Mouse (Mus musculus) testis, postnatal 14 days (tissue): ENCODE results near the gene Wrap53.
"Not testable (repeated sequence)": the region's sequence is repeated elsewhere in the genome, so short reads cannot be mapped to it uniquely, and the experiment has no call there.

Experiments used
- DNase-seq: peaks from one replicate; pipeline ENCODE4 v3.0.0; 2021; ENCODE audit warnings: low spot score

Gene Wrap53

DNA sequence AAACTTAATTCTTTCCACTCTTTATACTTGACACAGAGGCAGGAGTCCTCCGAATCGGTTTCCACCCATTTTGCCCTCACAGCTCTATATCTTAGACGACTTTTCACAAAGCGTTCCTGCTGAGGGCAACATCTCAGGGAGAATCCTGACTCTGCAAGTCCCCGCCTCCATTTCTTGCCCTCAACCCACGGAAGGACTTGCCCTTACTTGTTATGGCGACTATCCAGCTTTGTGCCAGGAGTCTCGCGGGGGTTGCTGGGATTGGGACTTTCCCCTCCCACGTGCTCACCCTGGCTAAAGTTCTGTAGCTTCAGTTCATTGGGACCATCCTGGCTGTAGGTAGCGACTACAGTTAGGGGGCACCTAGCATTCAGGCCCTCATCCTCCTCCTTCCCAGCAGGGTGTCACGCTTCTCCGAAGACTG, at the start of gene Wrap53, which contains the start of gene Trp53:
TSS of gene Wrap53 (minus strand) at position 165 of the 424 bp plus-strand sequence.
TSS of gene Trp53 (plus strand) at position 269 of the 424 bp plus-strand sequence.
- peak; percentile 93 for DNase-seq

DNA sequence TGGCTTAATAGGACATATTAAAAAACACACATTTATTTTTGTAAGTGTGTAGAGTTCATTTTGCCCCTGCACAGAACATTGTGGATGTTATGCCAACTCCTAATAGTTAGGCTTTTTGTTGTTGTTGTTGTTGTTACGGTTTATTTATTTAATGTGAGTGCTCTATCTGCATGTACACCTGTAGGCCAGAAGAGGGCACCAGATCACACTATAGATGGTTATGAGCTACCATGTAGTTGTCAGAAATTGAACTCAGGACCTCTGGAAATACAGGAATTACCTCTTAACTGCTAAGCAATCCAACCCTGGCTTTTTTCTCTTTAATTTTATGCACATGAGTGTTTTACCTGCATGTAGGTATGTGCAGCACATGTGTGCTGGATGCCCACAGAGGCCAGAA, 49.7 kb upstream of the Wrap53 start:
- DNase-seq: no peak

DNA sequence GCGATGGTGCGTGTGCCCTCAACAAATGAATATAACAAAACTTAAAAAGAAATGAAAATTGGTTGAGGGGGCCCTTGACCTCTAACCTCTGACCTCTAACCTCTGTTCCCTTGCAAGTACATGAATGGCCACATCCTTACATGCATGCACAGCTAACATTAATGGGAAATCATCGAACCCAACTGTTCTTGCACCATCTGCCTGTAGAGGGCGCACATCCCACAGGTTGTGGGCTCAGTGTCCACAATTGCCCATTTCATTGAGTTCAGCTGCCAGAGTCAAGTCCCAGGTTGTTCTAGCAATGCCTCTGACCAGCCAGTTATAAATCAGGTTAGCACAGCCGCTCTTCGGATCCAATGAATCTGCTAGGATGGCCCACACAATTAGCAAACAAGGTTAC, 48.2 kb upstream of the Wrap53 start:
- DNase-seq: peak; percentile 68

DNA sequence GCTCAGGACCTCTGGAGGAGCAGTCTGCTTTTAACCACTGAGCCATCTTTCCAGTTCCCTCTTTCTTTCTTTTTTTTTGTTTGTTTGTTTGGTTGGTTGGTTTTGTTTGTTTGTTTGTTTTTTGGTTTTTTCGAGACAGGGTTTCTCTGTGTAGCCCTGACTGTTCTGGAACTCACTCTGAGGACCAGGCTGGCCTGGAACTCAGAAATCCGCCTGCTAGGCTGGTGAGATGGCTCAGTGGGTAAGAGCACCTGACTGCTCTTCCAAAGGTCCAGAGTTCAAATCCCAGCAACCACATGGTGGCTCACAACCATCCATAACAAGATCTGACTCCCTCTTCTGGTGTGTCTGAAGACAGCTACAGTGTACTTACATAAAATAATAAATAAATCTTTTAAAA, 44.3 kb upstream of the Wrap53 start:
- not testable (repeated sequence) for DNase-seq

DNA sequence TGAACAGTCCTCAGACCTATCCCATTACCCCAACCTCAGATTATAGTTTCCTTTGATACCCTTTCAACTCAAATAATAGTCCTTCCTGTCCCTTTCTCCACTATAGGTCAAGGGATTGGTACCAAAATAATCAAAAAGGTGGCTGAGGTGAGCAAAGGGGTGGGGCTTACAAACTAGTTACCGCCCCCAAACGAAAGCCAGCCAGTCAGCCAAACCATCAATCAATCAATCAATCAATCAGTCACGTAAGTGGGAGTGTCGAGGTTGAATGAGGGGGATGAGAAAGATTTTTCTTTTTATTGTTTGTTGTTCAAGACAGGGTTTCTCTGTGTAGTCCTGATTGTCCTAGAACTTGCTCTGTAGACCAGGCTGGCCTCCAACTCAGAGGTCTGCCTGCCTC, 43.0 kb upstream of the Wrap53 start:
- DNase-seq: no peak

DNA sequence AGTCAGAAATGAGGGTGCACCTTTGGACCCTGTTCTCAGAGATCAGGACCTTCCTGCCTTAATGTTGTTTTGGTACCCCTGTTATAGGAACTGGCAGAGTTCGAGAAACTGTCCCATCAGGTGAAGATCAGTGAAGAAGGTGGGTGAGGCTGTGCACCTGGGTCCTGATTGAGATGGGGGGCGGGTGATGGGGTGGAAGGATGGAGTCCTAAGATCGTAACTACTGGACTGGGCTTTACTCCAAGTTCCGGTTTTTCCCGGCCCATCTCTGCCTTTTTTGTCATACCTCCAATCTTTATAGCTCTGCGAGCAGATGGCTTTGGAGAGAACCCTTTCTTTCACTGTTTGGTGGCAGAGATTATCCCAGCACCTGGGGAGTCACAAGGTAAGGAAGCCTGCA, 42.4 kb upstream of the Wrap53 start:
- DNase-seq: no peak

DNA sequence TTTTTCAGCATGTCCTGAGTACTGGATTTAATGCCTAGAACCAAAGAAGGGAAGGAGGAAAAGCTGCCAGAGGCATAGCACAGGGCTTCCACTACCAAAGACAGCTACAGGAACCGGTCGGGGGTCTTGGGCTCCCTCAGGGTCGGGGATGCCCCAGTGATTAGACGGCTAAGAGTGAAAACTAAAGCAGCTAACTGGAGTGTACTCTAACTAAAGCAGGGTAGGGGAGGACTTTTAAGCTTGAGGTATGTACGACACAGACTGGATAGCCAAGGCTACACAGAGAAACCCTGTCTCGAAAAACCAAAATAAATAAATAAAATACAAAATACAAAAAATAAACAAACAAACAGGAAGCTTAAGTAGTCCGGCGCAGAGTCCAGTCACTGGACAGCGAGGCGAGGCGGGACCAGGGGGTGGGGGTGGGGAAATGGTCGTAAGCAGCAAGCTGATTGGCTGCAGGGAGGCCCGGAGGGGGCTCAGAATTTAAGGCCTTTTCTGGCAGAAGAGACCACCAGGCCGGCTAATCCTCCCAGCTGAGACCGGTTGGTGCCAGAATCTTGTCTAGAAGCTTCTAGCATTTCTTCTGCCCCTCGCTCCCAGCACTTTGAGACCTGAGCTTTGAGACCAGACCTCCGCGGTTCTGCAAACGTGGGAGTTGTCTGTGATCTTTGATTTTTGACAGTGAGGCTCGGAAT, 41.7 kb upstream of the Wrap53 start, which contains the start of gene Sat2:
TSS of gene Sat2 (plus strand) at position 454 of the 698 bp plus-strand sequence.
- peak; percentile 59 for DNase-seq

DNA sequence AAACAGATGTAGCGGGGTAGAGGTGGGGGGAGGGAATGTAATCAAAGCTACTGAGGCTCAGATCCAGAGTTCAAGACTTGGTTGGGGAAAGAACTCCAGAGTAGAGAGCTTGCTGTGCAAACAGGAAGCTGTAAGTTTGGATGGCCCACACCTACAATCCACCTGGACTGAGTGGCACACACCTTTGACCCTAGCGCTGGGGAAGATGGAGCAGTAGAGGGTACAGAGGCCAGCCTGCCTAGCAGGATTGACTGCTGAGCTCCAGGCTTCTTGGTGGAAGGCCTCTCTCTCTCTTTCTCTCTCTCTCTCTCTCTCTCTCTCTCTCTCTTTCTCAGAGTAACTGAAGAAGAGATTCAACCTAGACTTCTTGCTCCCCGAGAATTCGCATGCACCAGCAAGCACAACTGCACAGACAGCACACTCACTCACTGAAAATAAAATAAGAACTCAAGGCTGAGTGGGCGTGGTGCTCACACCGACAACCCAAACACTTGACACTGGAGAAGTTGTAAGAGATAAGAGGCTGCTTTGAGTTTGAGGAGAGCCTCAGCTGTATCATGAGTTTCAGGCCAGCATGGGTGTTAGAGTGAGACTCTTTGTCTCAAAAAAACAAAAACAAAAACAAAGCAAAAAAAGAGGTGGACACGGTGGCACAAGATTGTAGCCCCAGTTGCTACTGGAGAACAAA, 40.5 kb upstream of the Wrap53 start:
- no peak for DNase-seq

DNA sequence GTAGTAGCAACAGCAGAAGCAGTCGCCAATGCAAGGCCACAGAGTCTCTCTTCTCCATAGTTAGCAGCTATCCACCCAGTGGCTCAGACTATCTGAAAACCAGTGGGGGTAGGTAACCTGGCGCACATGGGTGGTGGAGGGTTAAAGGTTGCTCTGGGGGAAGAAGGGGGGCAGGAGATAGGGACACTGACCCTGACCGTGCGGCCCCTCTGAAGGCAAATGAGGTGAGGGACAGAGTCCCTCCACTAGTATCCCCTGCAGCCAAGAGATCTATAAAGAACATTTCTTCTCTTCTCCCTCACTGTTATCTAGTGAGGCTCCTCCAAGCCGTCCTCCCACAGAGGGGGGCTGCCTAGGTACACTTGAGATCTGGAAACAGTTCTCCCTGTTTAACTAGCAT, 37.8 kb upstream of the Wrap53 start, which contains the start of gene Shbg:
TSS of gene Shbg (minus strand) at position 101 of the 400 bp plus-strand sequence.
- DNase-seq: peak; percentile 86

DNA sequence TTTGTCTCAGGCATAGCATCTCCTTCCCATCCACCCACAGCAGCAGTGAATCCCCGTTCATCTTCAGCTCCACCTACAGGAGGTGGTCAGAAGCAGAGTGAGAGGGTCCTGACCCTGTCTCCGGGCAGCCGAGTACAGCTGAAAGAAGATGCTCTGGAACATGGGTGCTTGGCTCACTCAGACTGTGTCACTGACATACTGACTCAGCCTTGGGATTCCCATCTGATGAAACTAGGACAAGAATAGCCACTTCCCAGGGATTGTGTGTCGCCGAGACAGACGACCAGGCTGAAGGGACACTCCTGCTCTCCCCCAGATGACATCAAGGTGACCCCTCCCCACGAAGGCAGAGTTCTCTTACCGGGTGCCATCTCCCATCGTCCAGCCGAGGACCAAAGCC, 36.7 kb upstream of the Wrap53 start:
- DNase-seq: no peak

DNA sequence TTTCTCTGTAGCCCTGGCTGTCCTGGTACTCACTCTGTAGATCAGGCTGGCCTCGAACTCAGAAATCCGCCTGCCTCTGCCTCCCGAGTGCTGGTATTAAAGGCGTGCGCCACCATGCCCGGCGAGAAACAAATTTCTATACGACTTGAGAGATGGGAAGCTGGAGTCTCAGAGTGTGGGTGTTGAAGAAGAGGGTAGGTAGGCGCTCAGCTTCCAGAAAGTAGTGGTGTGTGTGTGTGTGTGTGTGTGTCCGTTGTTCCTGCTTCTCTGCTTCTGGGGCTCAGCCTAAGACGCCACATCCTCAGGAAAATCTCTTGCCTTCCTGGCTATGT, 34.2 kb upstream of the Wrap53 start:
- DNase-seq: not testable (repeated sequence)

DNA sequence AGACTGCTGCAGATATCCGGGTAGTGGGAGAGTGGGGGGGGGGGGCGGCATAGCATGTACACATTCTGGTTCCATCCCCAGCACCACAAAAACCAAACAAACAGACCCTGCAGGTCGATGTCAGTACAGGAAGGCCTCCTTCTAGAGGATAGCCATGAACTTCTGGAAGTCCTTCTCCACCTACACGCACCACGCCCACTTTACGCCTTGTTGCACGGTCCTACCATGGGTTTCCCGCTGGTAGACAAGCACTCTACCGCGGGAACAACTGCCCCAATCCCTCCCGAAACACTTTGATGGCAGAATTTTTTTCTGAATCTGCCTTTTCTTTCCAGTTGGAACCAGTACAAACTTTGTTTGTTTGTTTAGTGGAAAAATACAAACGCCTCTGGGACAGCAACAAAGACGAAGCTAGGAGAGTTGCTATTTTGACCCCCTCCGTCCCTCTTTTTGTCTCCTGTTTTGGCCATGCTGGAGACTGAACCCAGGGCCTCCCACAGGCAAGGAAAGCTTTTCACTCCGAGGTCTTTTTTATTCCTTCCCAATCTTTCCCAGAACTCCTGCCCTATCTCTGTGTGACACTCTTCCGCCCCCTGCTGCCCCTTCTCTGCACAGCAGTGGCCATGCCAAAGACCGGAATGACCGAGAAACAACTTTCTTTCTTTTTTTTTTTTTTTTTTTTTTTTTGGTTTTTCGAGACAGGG, 33.6 kb upstream of the Wrap53 start:
- peak; percentile 81 for DNase-seq

DNA sequence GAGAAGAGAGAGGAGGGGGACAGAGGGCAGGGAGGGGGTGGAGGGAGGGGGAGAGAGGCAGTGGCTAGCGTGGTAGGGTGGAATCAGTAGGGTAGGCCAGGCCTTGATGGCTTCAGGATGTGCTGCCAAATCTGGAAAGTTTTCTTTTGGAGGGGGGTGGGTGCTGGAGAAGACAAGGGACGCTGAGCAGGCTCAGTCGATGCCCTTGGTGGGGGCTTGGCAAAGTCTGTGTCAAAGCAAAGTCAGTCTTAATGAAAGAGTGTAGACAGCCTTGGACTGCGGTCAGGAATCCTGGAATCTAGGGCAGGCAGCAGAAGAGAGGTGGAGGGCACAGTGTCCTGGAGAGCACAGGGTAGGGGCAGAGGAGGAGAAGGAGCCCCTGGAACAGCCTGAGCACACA, 30.8 kb upstream of the Wrap53 start:
- no peak for DNase-seq

DNA sequence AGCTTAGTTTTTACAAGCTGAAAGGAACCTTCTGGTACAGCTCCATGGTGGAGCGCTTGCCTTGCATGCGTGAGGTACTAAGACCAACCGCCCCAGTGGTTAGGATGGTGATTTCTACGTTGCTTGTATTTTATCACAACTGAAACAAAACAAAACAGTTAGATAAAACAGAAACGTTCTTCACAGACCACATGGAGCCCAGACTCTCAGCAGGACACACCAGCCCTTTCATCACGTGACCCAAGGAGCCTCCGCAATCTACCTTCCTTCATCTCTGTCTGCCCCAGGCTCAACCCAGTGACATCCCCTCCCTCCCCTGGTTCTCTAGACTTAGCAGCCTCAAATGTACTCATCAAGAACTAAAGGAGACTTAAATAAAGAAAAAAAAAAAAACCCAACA, 29.4 kb upstream of the Wrap53 start:
- DNase-seq: no peak

DNA sequence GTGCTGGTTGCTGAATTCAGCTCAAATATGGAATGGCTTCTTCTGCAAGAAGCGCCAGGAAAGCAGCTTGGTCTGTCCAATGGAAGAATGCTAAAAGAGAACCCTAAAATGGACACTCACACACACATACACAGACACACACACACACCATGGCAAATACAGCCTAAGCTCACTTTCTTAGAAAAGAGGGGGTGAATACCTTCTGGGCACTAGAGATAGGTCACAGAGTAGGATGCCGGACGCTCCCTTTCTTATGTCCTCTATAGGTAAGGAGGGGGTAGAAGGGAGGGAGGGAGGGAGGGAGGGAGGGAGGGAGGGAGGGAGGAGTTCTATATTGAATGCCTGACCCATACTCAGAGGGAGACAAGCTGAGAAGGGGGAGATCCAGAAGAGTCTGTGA, 28.5 kb upstream of the Wrap53 start:
- DNase-seq: no peak

DNA sequence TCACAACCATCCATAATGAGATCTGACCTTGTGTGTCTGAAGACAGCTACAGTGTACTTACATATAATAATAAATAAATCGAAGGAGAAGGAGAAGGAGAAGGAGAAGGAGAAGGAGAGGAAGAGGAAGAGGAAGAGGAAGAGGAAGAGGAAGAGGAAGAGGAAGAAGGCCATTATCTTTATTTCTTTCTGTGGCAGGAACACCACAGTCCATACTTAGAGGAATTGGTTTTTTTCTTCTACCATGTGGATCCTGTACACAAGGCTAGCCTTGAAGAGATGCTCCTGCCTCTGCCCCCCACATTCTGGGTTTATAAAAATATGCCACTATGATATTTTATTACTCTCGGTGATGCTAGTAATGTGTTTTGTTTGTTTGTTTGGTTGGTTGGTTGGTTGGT, 26.8 kb upstream of the Wrap53 start:
- DNase-seq: no peak

DNA sequence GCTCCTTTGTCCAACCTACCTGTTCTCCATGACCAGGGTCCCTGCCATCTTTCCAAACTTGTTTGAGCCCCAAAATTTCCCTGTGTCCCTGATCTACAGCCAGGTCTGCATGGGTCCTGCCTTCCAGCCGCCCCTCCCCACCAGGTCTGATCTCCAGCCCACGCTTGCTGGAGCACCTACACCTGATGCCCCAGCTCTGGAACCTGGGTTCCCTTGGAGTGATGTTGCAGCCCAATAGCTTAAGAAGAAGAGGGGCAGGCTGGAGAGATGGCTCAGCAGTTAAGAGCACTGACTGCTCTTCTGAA, 26.4 kb upstream of the Wrap53 start:
- no peak for DNase-seq

DNA sequence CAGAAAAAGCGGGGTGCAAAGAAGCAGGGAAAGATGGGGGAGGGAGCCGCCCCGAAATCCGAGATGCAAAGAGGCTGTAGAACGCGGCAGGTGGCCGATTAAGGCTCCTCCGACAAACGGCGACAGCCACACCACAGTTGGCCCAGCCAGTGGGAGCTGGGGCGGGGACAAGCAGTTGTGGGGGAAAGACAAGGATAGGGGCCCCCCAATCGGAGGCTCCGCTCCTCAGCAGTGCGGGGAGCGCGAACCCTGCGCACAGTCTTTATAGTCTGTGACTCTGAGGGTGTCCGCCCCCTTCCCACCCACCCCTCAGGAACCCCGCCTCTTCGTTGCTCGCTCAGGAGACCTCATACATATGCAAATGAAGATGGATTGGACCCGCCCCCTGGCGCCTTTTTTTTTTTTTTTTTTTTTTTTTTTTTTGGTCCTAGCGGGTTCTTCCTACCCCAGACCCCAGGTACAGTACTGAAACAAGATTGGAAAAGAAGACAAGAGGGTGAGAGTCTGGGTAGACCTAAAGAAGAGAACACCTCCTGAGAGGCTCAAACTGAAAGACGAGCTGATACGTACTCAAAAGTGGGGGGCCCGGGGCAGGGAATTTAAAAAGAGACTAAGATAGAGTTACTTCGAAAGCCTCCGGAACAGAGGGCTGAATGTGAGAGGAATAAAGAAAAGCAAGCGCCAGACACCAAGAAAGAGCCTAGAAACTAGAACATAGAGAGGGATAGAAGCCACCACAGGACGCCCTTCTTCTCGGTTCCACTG, 25.9 kb upstream of the Wrap53 start, which contains the start of gene Atp1b2:
TSS of gene Atp1b2 (minus strand) at position 217 of the 765 bp plus-strand sequence.
- DNase-seq: peak; percentile 85

DNA sequence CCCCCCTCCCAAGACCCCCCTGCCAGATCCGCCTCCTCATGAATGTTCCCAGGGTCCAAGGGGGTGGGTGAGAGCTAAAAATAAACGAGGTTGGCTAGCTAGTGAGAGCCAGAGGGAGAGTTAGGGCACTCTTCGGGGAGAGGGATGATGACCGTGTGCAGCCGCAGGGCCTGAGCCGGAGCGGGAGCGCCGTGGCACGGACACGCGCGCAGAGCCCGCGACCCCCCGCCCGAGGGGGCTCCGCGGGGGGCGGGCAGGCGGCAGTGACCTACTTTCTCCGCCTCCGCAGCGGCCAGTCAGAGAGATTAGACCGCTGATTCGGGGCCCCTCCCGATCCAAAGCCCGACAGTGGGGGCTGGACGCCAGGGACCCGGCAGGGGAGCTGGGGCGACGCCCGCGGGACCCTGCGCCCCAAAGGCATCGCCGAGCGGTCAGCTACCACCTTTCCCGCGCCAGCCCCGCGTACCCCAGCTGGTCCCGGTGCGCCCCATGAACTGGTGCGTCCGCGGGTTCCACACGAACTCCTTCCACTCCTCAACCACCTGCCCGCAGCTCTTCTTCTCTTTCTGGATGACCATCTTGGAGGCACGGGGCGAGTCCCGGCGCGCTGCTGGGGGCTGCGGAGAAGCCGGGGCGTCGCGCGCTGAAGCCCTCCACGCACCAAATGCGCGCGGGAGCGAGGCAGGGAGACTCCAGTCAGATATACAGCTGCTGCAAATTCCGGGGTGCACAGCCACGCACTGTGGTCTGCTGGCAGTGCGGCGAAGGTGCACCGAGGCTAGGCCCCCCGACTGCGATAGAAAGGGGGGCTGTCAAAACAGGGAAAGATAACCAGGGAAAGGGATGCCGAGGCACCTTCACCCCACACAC, 25.0 kb upstream of the Wrap53 start:
- peak; percentile 25 for DNase-seq

DNA sequence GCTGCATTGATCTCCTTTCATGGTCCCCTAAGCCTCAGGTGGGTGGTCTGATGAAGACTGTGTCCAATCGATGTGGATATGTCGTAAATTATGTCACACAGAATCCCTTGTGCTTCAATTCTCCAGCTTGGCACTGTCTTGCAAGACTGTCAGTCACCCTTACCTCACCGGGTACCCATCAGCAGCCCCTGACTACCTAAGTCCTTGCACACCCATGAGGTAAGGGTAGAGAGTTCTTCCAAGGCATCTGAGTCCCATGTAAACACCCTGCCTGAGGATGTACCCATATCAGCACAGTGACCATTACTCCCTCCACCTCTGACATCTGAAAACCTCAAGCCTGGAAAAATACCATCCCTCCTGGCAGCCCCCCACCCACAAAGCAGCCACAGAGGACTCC, 24.3 kb upstream of the Wrap53 start:
- DNase-seq: no peak

DNA sequence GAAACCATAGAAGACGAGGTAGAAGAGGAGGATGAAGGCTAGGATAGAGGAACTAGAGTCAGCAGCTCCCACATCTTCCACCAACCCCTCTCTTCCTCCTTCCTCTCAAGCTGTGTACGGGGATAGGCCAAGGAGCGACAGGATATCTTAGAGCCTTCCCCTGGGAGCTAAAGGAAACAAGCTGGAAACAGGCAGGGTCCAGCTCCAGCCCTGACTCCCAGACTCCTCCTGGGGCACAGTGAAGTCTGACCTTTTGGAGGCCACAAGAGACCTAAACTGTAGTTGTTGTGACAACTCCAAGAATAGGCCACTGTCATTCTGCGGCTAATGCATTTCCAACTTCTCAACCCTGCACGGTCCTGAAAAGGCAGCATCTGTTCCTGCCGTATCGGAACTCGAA, 23.5 kb upstream of the Wrap53 start:
- DNase-seq: no peak
